In genomic region chr10:78399090-78399657, GRCm38 (mm10) we compare ENCODE assay signal across 8 mouse cellular contexts. TPM values are rescaled to one million over a fixed set of nuclear protein-coding genes. Genes with fewer than 3 reads are reported as not detected.
DNase-seq lines count a peak whose midpoint lies in the region; ATAC-seq and TF ChIP-seq lines count a peak whose summit lies in the region.

No protein-coding gene starts in this region.

- DNase-seq in right cerebral cortex, postnatal 14 days = peak; percentile 60
- no peak for DNase-seq in right cerebral cortex, adult 18-20 months
- peak; percentile 43 for DNase-seq in brain, embryonic 14.5 days (ENCODE audit: low read depth)
- no peak for DNase-seq in hindbrain, embryonic 14.5 days (ENCODE audit: low spot score)
- DNase-seq in retina, embryonic 14.5 days (ENCODE audit: low spot score) = peak; percentile 81
- no peak for DNase-seq in frontal cortex, postnatal 10 days (ENCODE audit: low spot score in 2 of 2)

- H3K9me3 ChIP-seq in hindbrain, embryonic 14.5 days (ENCODE audit: control insufficient read depth, low read length) = no peaks in the 10 kb centered on the region
- H3K9me3 ChIP-seq in liver, embryonic 12.5 days (replicated peaks) = no peaks in the 10 kb centered on the region

- 38% methylated on average over 17 of the region's 17 CpGs for WGBS in hindbrain, embryonic 14.5 days
- 39% methylated on average over 17 of the region's 17 CpGs for WGBS in liver, embryonic 12.5 days (ENCODE audit: insufficient replicate concordance)

- TF ChIP-seq CTCF in brain, embryonic 14.5 days (IDR thresholded peaks at IDR 0.05; ENCODE audit: borderline replicate concordance, extremely low read depth, insufficient read depth, insufficient read length) = no peak

- H3K4me1 ChIP-seq in hindbrain, embryonic 14.5 days (replicated peaks; ENCODE audit: control insufficient read depth, insufficient read depth, low read length) = peaks cover 9% of the 10 kb centered on the region; the same call in 1 of the 2 replicates
- H3K4me1 ChIP-seq in liver, embryonic 12.5 days = peaks cover 38% of the 10 kb centered on the region

- H3K27me3 ChIP-seq in hindbrain, embryonic 14.5 days (ENCODE audit: control insufficient read depth, insufficient read depth, low read length) = no peaks in the 10 kb centered on the region
- peaks cover 6% of the 10 kb centered on the region; the same call in 1 of the 2 replicates for H3K27me3 ChIP-seq in liver, embryonic 12.5 days (replicated peaks)

- no peak overlapping the region for H3K9ac ChIP-seq in hindbrain, embryonic 14.5 days
- no peak overlapping the region for H3K9ac ChIP-seq in liver, embryonic 12.5 days

- no peak overlapping the region for H3K4me2 ChIP-seq in hindbrain, embryonic 14.5 days (replicated peaks)
- peak overlapping the region; percentile 32 for H3K4me2 ChIP-seq in liver, embryonic 12.5 days

- ATAC-seq in hindbrain, embryonic 14.5 days (ENCODE audit: low FRiP score) = no peak
- peak; percentile 83 for ATAC-seq in liver, embryonic 12.5 days
- ATAC-seq in erythroid progenitor cell, adult 5-6 weeks (replicated peaks; ENCODE audit: low FRiP score, poor library complexity, severe bottlenecking) = no peak

- TF ChIP-seq POLR2A in brain, embryonic 14.5 days (IDR thresholded peaks at IDR 0.05; ENCODE audit: borderline replicate concordance, extremely low read depth, insufficient read depth, insufficient read length, poor library complexity, severe bottlenecking) = no peak

- H3K4me3 ChIP-seq in hindbrain, embryonic 14.5 days (replicated peaks; ENCODE audit: low read length) = no peak overlapping the region
- no peak overlapping the region for H3K4me3 ChIP-seq in liver, embryonic 12.5 days

- 0 out of 2 replicates have a peak overlapping the region, but pooled peaks have one; percentile 3 for H3K27ac ChIP-seq in hindbrain, embryonic 14.5 days
- peak overlapping the region; percentile 80 for H3K27ac ChIP-seq in liver, embryonic 12.5 days

- peaks cover 51% of the 10 kb centered on the region for H3K36me3 ChIP-seq in hindbrain, embryonic 14.5 days (replicated peaks; ENCODE audit: control insufficient read depth, insufficient read depth)
- peaks cover 51% of the 10 kb centered on the region for H3K36me3 ChIP-seq in liver, embryonic 12.5 days

RNA-seq across cellular contexts. Expression of gene Rrp1, which starts 13.7 kb away (rescaled TPM):
- polyA plus RNA-seq in brain, embryonic 14.5 days (2012; rRNA removed) = 211 and 385 TPM in 2 replicates
- 324 and 336 TPM in 2 replicates for polyA plus RNA-seq in hindbrain, embryonic 14.5 days (2014; fragmentation: Nextera tagmentation; extraction: Ambion mirVana)
- 200 and 201 TPM in 2 replicates for polyA plus RNA-seq in liver, embryonic 12.5 days (2016; fragmentation: Nextera tagmentation; extraction: Ambion mirVana)
- 23.1 and 56.2 TPM in 2 replicates for total RNA-seq in erythroid progenitor cell, adult 5-6 weeks (2015; ENCODE audit: low replicate concordance)
- total RNA-seq in erythroid progenitor cell, adult 5-6 weeks (2017; ENCODE audit: low replicate concordance) = 61.2 and 63.2 TPM in 2 replicates

RNA-seq across cellular contexts. Expression of gene Cstb, which starts 26.3 kb away (rescaled TPM):
- polyA plus RNA-seq in brain, embryonic 14.5 days (2012; rRNA removed) = 53.5 and 72.9 TPM in 2 replicates
- polyA plus RNA-seq in hindbrain, embryonic 14.5 days (2014; fragmentation: Nextera tagmentation; extraction: Ambion mirVana) = 97.3 and 119 TPM in 2 replicates
- 104 and 106 TPM in 2 replicates for polyA plus RNA-seq in liver, embryonic 12.5 days (2016; fragmentation: Nextera tagmentation; extraction: Ambion mirVana)
- total RNA-seq in erythroid progenitor cell, adult 5-6 weeks (2015; ENCODE audit: low replicate concordance) = 14.3 TPM in 1 of 2 replicates, not detected in the other
- 6.7 TPM in 1 of 2 replicates, not detected in the other for total RNA-seq in erythroid progenitor cell, adult 5-6 weeks (2017; ENCODE audit: low replicate concordance)

RNA-seq across cellular contexts. Expression of gene Agpat3, which starts 46.9 kb away (rescaled TPM):
- polyA plus RNA-seq in brain, embryonic 14.5 days (2012; rRNA removed) = 95.2 and 97.6 TPM in 2 replicates
- polyA plus RNA-seq in hindbrain, embryonic 14.5 days (2014; fragmentation: Nextera tagmentation; extraction: Ambion mirVana) = 80.3 and 81.5 TPM in 2 replicates
- polyA plus RNA-seq in liver, embryonic 12.5 days (2016; fragmentation: Nextera tagmentation; extraction: Ambion mirVana) = 25.3 and 25.7 TPM in 2 replicates
- 16.6 and 24.7 TPM in 2 replicates for total RNA-seq in erythroid progenitor cell, adult 5-6 weeks (2015; ENCODE audit: low replicate concordance)
- total RNA-seq in erythroid progenitor cell, adult 5-6 weeks (2017; ENCODE audit: low replicate concordance) = 10.5 and 14.0 TPM in 2 replicates

Comparison
In these comparisons a context has a peak if more than half of its experiments do, and no peak if none do; other contexts are left out.
1. DNase-seq: peak in right cerebral cortex, postnatal 14 days (single experiment), brain, embryonic 14.5 days (single experiment) and retina, embryonic 14.5 days (single experiment); none in right cerebral cortex, adult 18-20 months (single experiment), hindbrain, embryonic 14.5 days (single experiment) and frontal cortex, postnatal 10 days (0 of 2).